Mouse (Mus musculus) hematopoietic multipotent progenitor cell, adult 10-12 weeks (in vitro differentiated cells): Measurements from ENCODE around the gene Gpr15. TPM values are rescaled to one million over a fixed set of nuclear protein-coding genes. Genes with fewer than 3 reads are reported as not detected.

Experiments
- polyA plus RNA-seq: library from polyadenylated mRNA; stranded (reverse); fragments of >175 nt; gene quantifications from 2 replicates; pipeline ENCODE4 v1.2.3, GENCODE M21; 2012; ENCODE audit warnings: low replicate concordance

Gpr15 gene
- 0.18 and 0.24 TPM in 2 replicates for polyA plus RNA-seq

GRCm38 (mm10) chr16:58718666-58719120, at the start of gene Gpr15:
Gene Gpr15 (minus strand): TSS chr16:58719070.

GRCm38 (mm10) chr16:58763076-58763475, 44.2 kb upstream of the Gpr15 start, which contains the start of gene Olfr172:
Gene Olfr172 (minus strand): TSS chr16:58763176.

GRCm38 (mm10) chr16:58727477-58728131, 8.7 kb upstream of the Gpr15 start, which contains the start of gene Cldnd1:
Gene Cldnd1 (plus strand): TSS chr16:58727910.

GRCm38 (mm10) chr16:58669917-58670630, 48.8 kb downstream of the Gpr15 start, which contains the start of gene Cpox:
Gene Cpox (plus strand): TSS chr16:58670292.

Other genes starting within 250 kb of the Gpr15 start
- gene St3gal6, start 194.8 kb downstream of the Gpr15 start, polyA plus RNA-seq, result 57.2 and 67.0 TPM in 2 replicates
- gene Gm813, start 102.1 kb downstream of the Gpr15 start, polyA plus RNA-seq, result not detected in 2 replicates
- gene E330017A01Rik, start 80.3 kb downstream of the Gpr15 start, polyA plus RNA-seq, result not detected in 2 replicates
- 7.4 and 15.5 TPM in 2 replicates for gene Cpox, start 48.8 kb downstream of the Gpr15 start, polyA plus RNA-seq
- gene Cldnd1, start 8.8 kb upstream of the Gpr15 start, polyA plus RNA-seq, result 2.6 and 3.2 TPM in 2 replicates
- gene Olfr172, start 44.1 kb upstream of the Gpr15 start, polyA plus RNA-seq, result not detected in 2 replicates
- not detected in 2 replicates for gene Olfr173, start 81.2 kb upstream of the Gpr15 start, polyA plus RNA-seq
- gene Olfr175-ps1, start 107.7 kb upstream of the Gpr15 start, polyA plus RNA-seq, result not detected in 2 replicates
- not detected in 2 replicates for gene Olfr177, start 155.7 kb upstream of the Gpr15 start, polyA plus RNA-seq
- gene Olfr178, start 173.0 kb upstream of the Gpr15 start, polyA plus RNA-seq, result not detected in 2 replicates
- not detected in 2 replicates for gene Olfr181, start 209.7 kb upstream of the Gpr15 start, polyA plus RNA-seq
- gene Olfr180, start 210.3 kb upstream of the Gpr15 start, polyA plus RNA-seq, result not detected in 2 replicates